Mouse (Mus musculus) CH12.LX (cell line): Measurements from ENCODE around the gene Inpp5d.
A peak's percentile ranks its signal among the peaks of the same experiment; 100 is the strongest.

Experiments used
- CHD1 ChIP-seq: IDR thresholded peaks from 2 replicates; pipeline ENCODE4 v1.6.1; 2012; ENCODE audit warnings: low read depth, low read length, improper control_type of control experiment, inconsistent platforms
- CTCF ChIP-seq, 2 experiments: IDR thresholded peaks in 1 of 2; conservative IDR thresholded peaks in 1 of 2; 2 replicates each; pipeline ENCODE4 v1.5.1; 2011 to 2012; ENCODE audit warnings: low read depth in 2 of 2, low read length in 2 of 2, improper control_type of control experiment in 1 of 2, inconsistent platforms in 1 of 2, mild to moderate bottlenecking in 1 of 2, moderate library complexity in 1 of 2
- ELF1 ChIP-seq: IDR thresholded peaks from 2 replicates; pipeline ENCODE4 v1.6.1; 2014; ENCODE audit warnings: low read depth, mild to moderate bottlenecking, inconsistent platforms, low read length, improper control_type of control experiment
- ETS1 ChIP-seq: conservative IDR thresholded peaks from 2 replicates; pipeline ENCODE4 v1.6.1; 2012; ENCODE audit warnings: low read depth, mild to moderate bottlenecking, inconsistent platforms, low read length, improper control_type of control experiment, moderate library complexity
- MAZ ChIP-seq: IDR thresholded peaks from 2 replicates; pipeline ENCODE4 v1.6.1; 2012; ENCODE audit warnings: low read depth, mild to moderate bottlenecking, inconsistent platforms, low read length, improper control_type of control experiment, moderate library complexity
- MYC ChIP-seq: IDR thresholded peaks from 2 replicates; pipeline ENCODE4 v1.6.1; 2011; ENCODE audit warnings: low read depth, mild to moderate bottlenecking, improper control_type of control experiment, low read length
- PAX5 ChIP-seq: IDR thresholded peaks from 2 replicates; pipeline ENCODE4 v1.6.1; 2012; ENCODE audit warnings: low read length, inconsistent platforms, mixed read lengths
- POLR2A ChIP-seq: IDR thresholded peaks from 2 replicates; pipeline ENCODE4 v1.6.1; 2011; ENCODE audit warnings: low read depth, mild to moderate bottlenecking, improper control_type of control experiment, low read length
- SMC3 ChIP-seq: IDR thresholded peaks from 2 replicates; pipeline ENCODE4 v1.6.1; 2011; ENCODE audit warnings: low read depth, low read length, improper control_type of control experiment
- USF1 ChIP-seq: IDR thresholded peaks from 2 replicates; pipeline ENCODE4 v1.6.1; 2014; ENCODE audit warnings: low read depth, mild to moderate bottlenecking, inconsistent platforms, low read length, improper control_type of control experiment
- ZC3H11A ChIP-seq: IDR thresholded peaks from 2 replicates; pipeline ENCODE4 v1.6.1; 2012; ENCODE audit warnings: low read depth, mild to moderate bottlenecking, inconsistent platforms, low read length, improper control_type of control experiment
- ZKSCAN1 ChIP-seq: IDR thresholded peaks from 2 replicates; pipeline ENCODE4 v1.6.1; 2012; ENCODE audit warnings: low read depth, inconsistent platforms, low read length, improper control_type of control experiment, borderline replicate concordance

- no peak for TF ChIP-seq CHD1
- TF ChIP-seq POLR2A: no peak
- no peak for TF ChIP-seq MAZ
- peak; percentile 43 for TF ChIP-seq SMC3
- TF ChIP-seq ZKSCAN1: no peak
- no peak for TF ChIP-seq PAX5
- TF ChIP-seq MYC: no peak
- peak in 1 of 2 experiments; percentile 58; a peak in 2 of 4 replicates for TF ChIP-seq CTCF (conservative IDR thresholded peaks at IDR 0.05 in 1 of 2, IDR thresholded peaks at IDR 0.05 in 1 of 2; ENCODE audit: low read depth in 2 of 2, low read length in 2 of 2)
- no peak for TF ChIP-seq ZC3H11A
- TF ChIP-seq USF1: no peak
- no peak for TF ChIP-seq ELF1
- TF ChIP-seq ETS1: 0 out of 2 replicates have a peak, but pooled peaks have one; percentile 39
Measured at GRCm38 (mm10) chr1:87740584-87741290, 120.6 kb downstream of the Inpp5d start.
